Mouse (Mus musculus): ENCODE measurements around the gene Fam210b. TPM values are rescaled to one million over a fixed set of nuclear protein-coding genes. Genes with fewer than 3 reads are reported as not detected.

Gene Fam210b
- polyA plus RNA-seq, 1 experiment from 2014 or later = 23.0 TPM

Other genes with a start within 250 kb of the Fam210b start
- gene Mc3r, start 97.1 kb upstream of the Fam210b start, polyA plus RNA-seq (2015; fragmentation: Nextera tagmentation; extraction: Ambion mirVana) = not detected in 2 replicates
- 91.0 and 95.0 TPM in 2 replicates for gene Aurka, start 25.0 kb downstream of the Fam210b start, polyA plus RNA-seq (2015; fragmentation: Nextera tagmentation; extraction: Ambion mirVana)
- 34.9 and 38.8 TPM in 2 replicates for gene Cstf1, start 25.1 kb downstream of the Fam210b start, polyA plus RNA-seq (2015; fragmentation: Nextera tagmentation; extraction: Ambion mirVana)
- 0.12 and 0.22 TPM in 2 replicates for gene Cass4, start 48.2 kb downstream of the Fam210b start, polyA plus RNA-seq (2015; fragmentation: Nextera tagmentation; extraction: Ambion mirVana)
- gene Rtf2, start 95.0 kb downstream of the Fam210b start, polyA plus RNA-seq (2015; fragmentation: Nextera tagmentation; extraction: Ambion mirVana) = 69.3 and 69.4 TPM in 2 replicates
- gene Gcnt7, start 113.0 kb downstream of the Fam210b start, polyA plus RNA-seq (2015; fragmentation: Nextera tagmentation; extraction: Ambion mirVana) = 1.4 and 1.7 TPM in 2 replicates
- gene Fam209, start 127.0 kb downstream of the Fam210b start, polyA plus RNA-seq (2015; fragmentation: Nextera tagmentation; extraction: Ambion mirVana) = 0.19 TPM in 1 of 2 replicates, not detected in the other
- gene Tfap2c, start 204.0 kb downstream of the Fam210b start, polyA plus RNA-seq (2015; fragmentation: Nextera tagmentation; extraction: Ambion mirVana) = 4.1 and 6.0 TPM in 2 replicates